Mouse (Mus musculus): ENCODE results near the gene Mfap3. TPM values are rescaled to one million over a fixed set of nuclear protein-coding genes. Genes with fewer than 3 reads are reported as not detected.

Gene Mfap3
- 10.3 and 11.0 TPM in 2 replicates for polyA plus RNA-seq (2012; rRNA removed)

GRCm38 (mm10) chr11:57518091-57518750 is at the start of gene Mfap3, which contains the start of gene Fam114a2:
Gene Mfap3 (plus strand): TSS chr11:57518664.
Gene Fam114a2 (minus strand): TSS chr11:57518617.
- H3K4me3 ChIP-seq (replicated peaks; ENCODE audit: extremely low read depth, low read depth, low read length), result peak within 1 kb of the TSS; percentile 98
- no peak for TF ChIP-seq CTCF (IDR thresholded peaks at IDR 0.05; ENCODE audit: insufficient read depth, low read length)
- TF ChIP-seq POLR2A (IDR thresholded peaks at IDR 0.05; ENCODE audit: borderline replicate concordance, extremely low read depth, low read depth, low read length), result peak; percentile 91
- under 1% methylated on average over 59 of the region's 59 CpGs for WGBS
- H3K4me1 ChIP-seq (ENCODE audit: control insufficient read depth, insufficient read depth, low read length), result peaks cover 5% of the 10 kb centered on the region; the same call in 1 of the 2 replicates
- peak; percentile 94 for DNase-seq

- WGBS, result 68% methylated on average over 4 of the region's 4 CpGs
- no peak for TF ChIP-seq POLR2A (IDR thresholded peaks at IDR 0.05; ENCODE audit: borderline replicate concordance, extremely low read depth, low read depth, low read length)
- TF ChIP-seq CTCF (IDR thresholded peaks at IDR 0.05; ENCODE audit: insufficient read depth, low read length), result no peak
Observed at GRCm38 (mm10) chr11:57468706-57469105, 49.8 kb upstream of the Mfap3 start.

GRCm38 (mm10) chr11:57470056-57470455 is 48.4 kb upstream of the Mfap3 start:
- Histone ChIP-seq H3K4me3 (replicated peaks; ENCODE audit: extremely low read depth, low read depth, low read length) (no peak overlapping the region), H3K4me1 (ENCODE audit: control insufficient read depth, insufficient read depth, low read length) (no peaks in the 10 kb centered on the region)
- TF ChIP-seq CTCF (IDR thresholded peaks at IDR 0.05; ENCODE audit: insufficient read depth, low read length), result no peak
- TF ChIP-seq POLR2A (IDR thresholded peaks at IDR 0.05; ENCODE audit: borderline replicate concordance, extremely low read depth, low read depth, low read length), result no peak
- 44% methylated on average over 6 of the region's 6 CpGs for WGBS
- no peak for DNase-seq

More at GRCm38 (mm10) chr11:57468706-57469105, 49.8 kb upstream of the Mfap3 start:
- no peak for DNase-seq
- no peaks in the 10 kb centered on the region for H3K4me1 ChIP-seq (ENCODE audit: control insufficient read depth, insufficient read depth, low read length)
- no peak overlapping the region for H3K4me3 ChIP-seq (replicated peaks; ENCODE audit: extremely low read depth, low read depth, low read length)

- no peak for TF ChIP-seq CTCF (IDR thresholded peaks at IDR 0.05; ENCODE audit: insufficient read depth, low read length)
- no peak for TF ChIP-seq POLR2A (IDR thresholded peaks at IDR 0.05; ENCODE audit: borderline replicate concordance, extremely low read depth, low read depth, low read length)
- 83% methylated on average over 7 of the region's 7 CpGs for WGBS
- H3K4me3 ChIP-seq (replicated peaks; ENCODE audit: extremely low read depth, low read depth, low read length), result no peak overlapping the region
- no peak for DNase-seq
- H3K4me1 ChIP-seq (ENCODE audit: control insufficient read depth, insufficient read depth, low read length), result no peaks in the 10 kb centered on the region
Observed at GRCm38 (mm10) chr11:57470979-57471378, 47.5 kb upstream of the Mfap3 start.

GRCm38 (mm10) chr11:57474296-57474941 is 44.0 kb upstream of the Mfap3 start:
- 64% methylated on average over 6 of the region's 6 CpGs for WGBS
- Histone ChIP-seq H3K4me1 (ENCODE audit: control insufficient read depth, insufficient read depth, low read length) (no peaks in the 10 kb centered on the region), H3K4me3 (replicated peaks; ENCODE audit: extremely low read depth, low read depth, low read length) (no peak overlapping the region)
- TF ChIP-seq POLR2A (IDR thresholded peaks at IDR 0.05; ENCODE audit: borderline replicate concordance, extremely low read depth, low read depth, low read length) (no peak), CTCF (IDR thresholded peaks at IDR 0.05; ENCODE audit: insufficient read depth, low read length) (no peak)
- DNase-seq, result no peak

- DNase-seq, result peak; percentile 39
- no peak overlapping the region for H3K4me3 ChIP-seq (replicated peaks; ENCODE audit: extremely low read depth, low read depth, low read length)
- no peaks in the 10 kb centered on the region for H3K4me1 ChIP-seq (ENCODE audit: control insufficient read depth, insufficient read depth, low read length)
- WGBS, result 38% methylated on average over 6 of the region's 6 CpGs
- TF ChIP-seq CTCF (IDR thresholded peaks at IDR 0.05; ENCODE audit: insufficient read depth, low read length) (peak; percentile 51), POLR2A (IDR thresholded peaks at IDR 0.05; ENCODE audit: borderline replicate concordance, extremely low read depth, low read depth, low read length) (no peak)
Observed at GRCm38 (mm10) chr11:57475119-57475518, 43.3 kb upstream of the Mfap3 start.

- WGBS, result 89% methylated on average over 5 of the region's 5 CpGs
- Histone ChIP-seq H3K4me1 (ENCODE audit: control insufficient read depth, insufficient read depth, low read length) (no peaks in the 10 kb centered on the region), H3K4me3 (replicated peaks; ENCODE audit: extremely low read depth, low read depth, low read length) (no peak overlapping the region)
- DNase-seq, result no peak
- no peak for TF ChIP-seq POLR2A (IDR thresholded peaks at IDR 0.05; ENCODE audit: borderline replicate concordance, extremely low read depth, low read depth, low read length)
- no peak for TF ChIP-seq CTCF (IDR thresholded peaks at IDR 0.05; ENCODE audit: insufficient read depth, low read length)
Observed at GRCm38 (mm10) chr11:57478077-57478476, 40.4 kb upstream of the Mfap3 start.

- 43% methylated on average over 5 of the region's 5 CpGs for WGBS
- Histone ChIP-seq H3K4me3 (replicated peaks; ENCODE audit: extremely low read depth, low read depth, low read length) (no peak overlapping the region), H3K4me1 (ENCODE audit: control insufficient read depth, insufficient read depth, low read length) (0 out of 2 replicates have a peak, but pooled peaks cover 3% of the 10 kb centered on the region)
- no peak for DNase-seq
- TF ChIP-seq CTCF (IDR thresholded peaks at IDR 0.05; ENCODE audit: insufficient read depth, low read length), result no peak
- TF ChIP-seq POLR2A (IDR thresholded peaks at IDR 0.05; ENCODE audit: borderline replicate concordance, extremely low read depth, low read depth, low read length), result no peak
Observed at GRCm38 (mm10) chr11:57488436-57488835, 30.0 kb upstream of the Mfap3 start.

- no peak overlapping the region for H3K4me3 ChIP-seq (replicated peaks; ENCODE audit: extremely low read depth, low read depth, low read length)
- TF ChIP-seq POLR2A (IDR thresholded peaks at IDR 0.05; ENCODE audit: borderline replicate concordance, extremely low read depth, low read depth, low read length), result no peak
- no peak for TF ChIP-seq CTCF (IDR thresholded peaks at IDR 0.05; ENCODE audit: insufficient read depth, low read length)
- no peaks in the 10 kb centered on the region for H3K4me1 ChIP-seq (ENCODE audit: control insufficient read depth, insufficient read depth, low read length)
- no peak for DNase-seq
- WGBS, result 54% methylated on average over 3 of the region's 3 CpGs
Observed at GRCm38 (mm10) chr11:57496462-57497039, 21.9 kb upstream of the Mfap3 start.
